Mouse (Mus musculus) midbrain, embryonic 14.5 days (tissue): ENCODE measurements around the gene Ifit3. TPM values are rescaled to one million over a fixed set of nuclear protein-coding genes. Genes with fewer than 3 reads are reported as not detected.
A peak's percentile ranks its signal among the peaks of the same experiment; 100 is the strongest.

Source experiments
- ATAC-seq: fragments of 200-750 bp; cut with Nextera tagmentation; 2 replicates; pipeline ENCODE4 v1.8.0; 2017; ENCODE audit warnings: moderate number of reproducible peaks, moderate library complexity; ENCODE audit not compliant: low FRiP score, low TSS enrichment
- DNase-seq: peaks from one replicate; pipeline ENCODE4 v3.0.0-alpha.2; 2015
- H3K27ac ChIP-seq: fragments of 300-500 bp; sonication (generic); replicated peaks from 2 replicates; pipeline ENCODE4 v1.5.1; 2014; ENCODE audit warnings: mild to moderate bottlenecking, low read depth, low read length, moderate library complexity
- H3K27me3 ChIP-seq: fragments of 300-500 bp; sonication (generic); 2 replicates; pipeline ENCODE4 v1.6.1; 2014; ENCODE audit warnings: low read length, control low read depth, mixed read lengths; ENCODE audit not compliant: control insufficient read depth, insufficient read depth
- H3K36me3 ChIP-seq: fragments of 300-500 bp; sonication (generic); 2 replicates; pipeline ENCODE4 v1.6.1; 2014; ENCODE audit warnings: low read length, control low read depth; ENCODE audit not compliant: control insufficient read depth, insufficient read depth
- H3K4me1 ChIP-seq: fragments of 300-500 bp; sonication (generic); 2 replicates; pipeline ENCODE4 v1.6.1; 2014; ENCODE audit warnings: mild to moderate bottlenecking, antibody characterized with exemption, low read length, control low read depth; ENCODE audit not compliant: control insufficient read depth, insufficient read depth
- H3K4me2 ChIP-seq: fragments of 300-500 bp; sonication (generic); 2 replicates; pipeline ENCODE4 v1.6.1; 2014; ENCODE audit warnings: mild to moderate bottlenecking, low read length, moderate library complexity
- H3K4me3 ChIP-seq: fragments of 300-500 bp; sonication (generic); replicated peaks from 2 replicates; pipeline ENCODE4 v1.5.1; 2014; ENCODE audit warnings: low read depth, low read length
- H3K9ac ChIP-seq: fragments of 300-500 bp; sonication (generic); replicated peaks from 2 replicates; pipeline ENCODE4 v1.6.1; 2014; ENCODE audit warnings: mild to moderate bottlenecking, low read length, moderate library complexity
- H3K9me3 ChIP-seq: fragments of 300-500 bp; sonication (generic); 2 replicates; pipeline ENCODE4 v1.6.1; 2016; ENCODE audit warnings: low read length, control low read depth, mixed read lengths; ENCODE audit not compliant: control insufficient read depth
- WGBS: fragments of 180-500 bp; shearing (Covaris S2); extraction: QIAGEN DNeasy Blood & Tissue Kit; methylation state at CpG from one replicate; pipeline ENCODE4 v1.1.7; 2014; 5-methylcytosine and 5-hydroxymethylcytosine counted together
- polyA plus RNA-seq: library from polyadenylated mRNA; unstranded; fragments of >200 nt; fragmentation: Nextera tagmentation; extraction: Ambion mirVana; gene quantifications from 2 replicates; pipeline ENCODE4 v1.2.1, GENCODE M21; 2014

The Ifit3 gene
- polyA plus RNA-seq, 1 experiment from 2014 or later: 8.8 TPM

DNA sequence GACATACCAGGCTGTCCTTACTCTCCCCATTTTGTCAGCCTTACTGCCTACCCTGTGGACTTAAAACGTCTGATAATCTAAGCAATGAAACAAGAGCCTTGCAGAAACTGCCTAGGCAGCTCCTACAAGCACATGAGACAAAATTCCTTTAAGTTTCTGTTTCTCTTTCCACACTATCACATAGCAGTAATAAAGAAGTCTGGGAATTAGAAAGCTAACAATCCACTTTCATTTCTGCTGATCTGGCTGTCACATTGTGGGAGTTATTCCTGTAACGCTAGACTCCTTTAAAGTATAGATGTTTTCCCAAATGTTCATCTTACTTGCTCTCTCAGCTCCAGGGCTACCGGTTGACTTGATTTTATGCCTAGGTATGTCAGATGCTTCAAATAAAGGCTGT is 29.8 kb upstream of the Ifit3 start:
- Histone ChIP-seq H3K36me3 (no peaks in the 10 kb centered on the region), H3K4me3 (no peak overlapping the region), H3K4me1 (0 out of 2 replicates have a peak, but pooled peaks cover 3% of the 10 kb centered on the region), H3K9ac (no peak overlapping the region), H3K27ac (no peak overlapping the region), H3K4me2 (no peak overlapping the region), H3K27me3 (no peaks in the 10 kb centered on the region), H3K9me3 (no peaks in the 10 kb centered on the region)
- 76% methylated on average over 3 of the region's 3 CpGs for WGBS
- ATAC-seq (no peak), DNase-seq (no peak)

DNA sequence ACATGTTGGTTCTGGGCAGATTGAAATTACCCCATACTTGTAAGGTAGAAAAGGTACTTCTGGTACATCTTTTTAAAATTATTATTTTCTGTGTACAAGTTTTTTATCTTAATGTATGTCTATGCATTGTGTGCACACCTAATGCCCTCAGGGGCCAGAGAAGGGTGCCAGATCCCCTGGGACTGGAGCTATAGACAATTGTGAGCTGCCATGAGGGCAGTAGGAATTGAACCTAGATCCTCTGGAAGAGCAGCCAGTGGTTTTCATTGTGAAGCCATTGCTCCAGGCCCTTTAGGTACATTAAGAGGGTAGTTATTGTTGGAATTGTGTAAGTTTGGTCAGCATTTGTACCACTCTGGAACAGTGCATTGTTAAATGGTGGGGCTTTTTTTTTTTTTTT is 29.3 kb upstream of the Ifit3 start:
- Histone ChIP-seq H3K27ac (no peak overlapping the region), H3K36me3 (no peaks in the 10 kb centered on the region), H3K27me3 (no peaks in the 10 kb centered on the region), H3K4me2 (no peak overlapping the region), H3K9me3 (no peaks in the 10 kb centered on the region), H3K4me3 (no peak overlapping the region), H3K9ac (no peak overlapping the region), H3K4me1 (0 out of 2 replicates have a peak, but pooled peaks cover 3% of the 10 kb centered on the region)
- no peak for DNase-seq
- ATAC-seq: no peak

DNA sequence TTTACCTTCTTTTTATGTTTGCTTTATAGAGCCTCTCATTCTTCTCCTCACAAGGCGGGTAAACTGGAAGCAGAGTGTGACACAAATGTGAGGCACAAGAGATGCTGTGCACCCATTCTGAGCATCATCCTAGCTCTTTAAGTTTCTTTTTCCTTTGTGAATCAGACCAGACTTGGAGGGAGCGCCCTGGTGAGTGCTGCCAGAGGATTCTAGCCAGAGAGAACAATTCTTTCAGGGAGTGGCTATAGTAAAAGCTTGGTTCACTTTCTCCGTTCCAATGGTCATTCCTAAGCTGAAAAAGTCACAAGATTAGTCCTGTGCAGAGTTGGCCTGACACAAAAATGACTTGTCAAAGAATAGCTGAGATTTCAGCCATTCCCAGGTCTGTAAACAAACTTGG is 26.7 kb upstream of the Ifit3 start:
- no peaks in the 10 kb centered on the region for H3K4me1 ChIP-seq
- no peaks in the 10 kb centered on the region for H3K9me3 ChIP-seq
- H3K4me2 ChIP-seq: no peak overlapping the region
- no peak overlapping the region for H3K4me3 ChIP-seq
- H3K36me3 ChIP-seq: no peaks in the 10 kb centered on the region
- no peaks in the 10 kb centered on the region for H3K27me3 ChIP-seq
- H3K27ac ChIP-seq: no peak overlapping the region
- DNase-seq: no peak
- H3K9ac ChIP-seq: no peak overlapping the region
- no peak for ATAC-seq
- 76% methylated on average over 3 of the region's 3 CpGs for WGBS

DNA sequence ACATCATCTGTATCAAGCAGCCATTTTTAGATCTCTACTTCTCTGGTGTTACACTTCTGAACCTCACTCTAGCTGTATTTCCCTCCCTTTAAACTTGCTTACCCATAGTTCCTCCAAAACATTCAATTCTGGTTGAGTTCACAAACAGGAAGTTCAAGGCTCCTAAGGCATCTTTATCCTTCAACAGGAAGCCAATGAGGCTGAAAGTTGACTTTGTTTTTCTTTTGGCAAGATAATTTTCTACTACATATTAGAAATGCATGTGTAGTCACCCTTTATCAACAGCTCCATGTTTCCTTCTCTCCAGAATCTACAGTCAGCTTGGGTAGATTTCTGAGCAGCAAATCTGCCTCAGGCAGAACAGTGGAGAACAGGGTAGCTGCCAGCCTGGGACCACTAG is 20.8 kb upstream of the Ifit3 start:
- Histone ChIP-seq H3K27ac (no peak overlapping the region), H3K36me3 (no peaks in the 10 kb centered on the region), H3K9ac (no peak overlapping the region), H3K27me3 (no peaks in the 10 kb centered on the region), H3K9me3 (no peaks in the 10 kb centered on the region), H3K4me3 (no peak overlapping the region), H3K4me1 (no peaks in the 10 kb centered on the region), H3K4me2 (no peak overlapping the region)
- no peak for ATAC-seq
- no peak for DNase-seq

DNA sequence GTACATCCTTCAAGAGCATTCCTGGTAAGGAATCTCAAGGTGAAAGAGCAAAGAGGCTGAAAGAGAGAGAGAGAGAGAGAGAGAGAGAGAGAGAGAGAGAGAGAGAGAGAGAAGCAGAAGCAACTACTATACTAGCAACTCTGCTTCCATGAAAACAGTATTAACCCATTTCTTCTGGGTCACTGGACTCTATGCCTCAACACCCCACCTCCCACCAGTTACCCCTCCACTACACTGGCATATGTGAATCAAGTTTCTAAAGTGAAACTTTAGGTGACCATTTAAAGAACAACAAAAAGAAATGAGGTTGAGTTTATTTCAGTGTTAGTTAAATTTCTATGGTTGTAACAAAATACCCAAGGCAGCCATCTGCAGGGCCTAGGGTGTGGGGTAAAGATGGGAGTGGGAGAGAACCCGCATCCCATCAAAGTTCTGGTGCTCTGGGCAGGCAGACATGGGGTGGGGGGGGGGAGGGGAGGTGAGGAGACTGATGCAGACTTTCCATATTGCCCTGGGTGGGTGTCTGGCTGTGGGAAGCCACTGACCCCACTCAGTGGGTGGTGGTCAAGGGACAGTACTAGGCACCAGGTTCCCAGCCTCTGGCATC is 17.1 kb upstream of the Ifit3 start:
- Histone ChIP-seq H3K4me3 (no peak overlapping the region), H3K4me2 (no peak overlapping the region), H3K36me3 (no peaks in the 10 kb centered on the region), H3K9me3 (no peaks in the 10 kb centered on the region), H3K4me1 (no peaks in the 10 kb centered on the region), H3K27me3 (no peaks in the 10 kb centered on the region), H3K27ac (no peak overlapping the region), H3K9ac (no peak overlapping the region)
- ATAC-seq (no peak), DNase-seq (no peak)
- 90% methylated on average over 1 of the region's 1 CpGs for WGBS

DNA sequence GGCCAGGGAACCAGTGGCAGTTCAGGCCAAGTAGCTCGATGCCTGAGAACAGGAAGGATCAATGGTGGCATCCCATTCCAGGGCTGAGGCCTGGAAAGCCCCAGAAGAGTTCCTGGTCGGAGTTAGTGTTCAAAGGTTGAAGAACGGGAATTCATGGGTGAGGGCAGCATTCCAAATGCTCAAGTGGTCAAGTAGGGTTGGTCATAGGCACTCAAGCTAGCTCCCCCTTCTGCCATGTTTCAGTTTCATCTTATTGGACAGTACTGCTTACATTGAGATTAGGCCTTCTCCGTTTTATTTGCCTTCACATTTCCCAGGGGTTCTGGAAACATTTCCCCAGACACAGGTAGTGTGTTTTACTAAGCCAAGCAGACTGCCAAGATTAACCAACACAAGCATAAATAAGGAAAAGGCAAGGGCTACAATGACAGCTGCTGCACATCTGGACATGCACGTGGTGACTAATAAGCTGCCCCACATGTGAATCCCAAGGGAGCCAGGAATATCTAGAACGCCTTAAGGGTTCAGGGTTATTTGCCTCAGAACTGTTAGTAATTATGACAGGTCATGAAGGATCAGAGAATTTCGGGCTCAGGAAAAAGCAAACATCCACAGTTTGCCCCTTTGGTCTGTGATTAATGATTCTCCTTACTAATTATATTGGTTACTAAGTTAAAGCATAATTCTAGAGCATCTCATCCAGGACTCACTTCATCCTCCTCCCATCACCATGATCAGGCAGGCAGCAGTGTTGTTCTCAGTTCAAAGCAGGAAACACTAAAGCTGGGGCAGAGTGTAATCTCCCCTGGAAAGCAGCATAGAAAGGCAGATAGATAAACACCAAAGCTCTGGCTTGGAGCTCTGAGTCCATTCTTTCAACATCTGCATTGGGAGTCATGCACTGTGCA is 14.1 kb upstream of the Ifit3 start:
- no peaks in the 10 kb centered on the region for H3K36me3 ChIP-seq
- H3K27me3 ChIP-seq: no peaks in the 10 kb centered on the region
- H3K4me2 ChIP-seq: no peak overlapping the region
- DNase-seq (no peak), ATAC-seq (no peak)
- H3K9ac ChIP-seq: no peak overlapping the region
- 80% methylated on average over 7 of the region's 7 CpGs for WGBS
- H3K27ac ChIP-seq: no peak overlapping the region
- H3K9me3 ChIP-seq: no peaks in the 10 kb centered on the region
- H3K4me1 ChIP-seq: no peaks in the 10 kb centered on the region
- no peak overlapping the region for H3K4me3 ChIP-seq

DNA sequence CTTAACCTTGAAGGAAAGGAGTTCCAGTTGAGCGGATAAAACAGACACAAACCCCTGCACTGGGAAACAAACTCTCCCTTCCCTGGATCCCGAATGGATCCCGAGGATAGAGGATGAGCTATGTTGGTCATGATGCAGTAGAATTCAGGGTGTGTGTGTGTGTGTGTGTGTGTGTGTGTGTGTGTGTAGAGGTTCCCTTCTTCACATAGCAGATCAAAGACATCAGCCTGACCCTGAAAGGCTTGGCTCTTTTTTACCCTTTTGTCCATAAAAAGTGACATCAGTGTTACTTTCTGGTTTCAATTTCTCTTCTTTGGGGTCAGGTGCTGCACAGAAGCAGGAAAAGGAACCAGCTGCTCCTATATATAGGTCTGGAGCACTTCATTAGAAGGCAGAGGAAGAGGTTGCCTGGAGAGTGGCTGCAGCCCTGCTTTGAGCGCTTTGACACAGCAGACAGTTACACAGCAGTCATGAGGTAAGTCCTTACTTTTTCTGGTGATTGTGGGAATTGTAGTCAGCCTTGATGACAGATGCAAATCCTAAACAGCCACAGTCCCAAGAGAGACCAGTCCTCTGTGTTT is 13.3 kb upstream of the Ifit3 start:
- no peak overlapping the region for H3K27ac ChIP-seq
- no peaks in the 10 kb centered on the region for H3K36me3 ChIP-seq
- H3K4me2 ChIP-seq: no peak overlapping the region
- H3K27me3 ChIP-seq: no peaks in the 10 kb centered on the region
- ATAC-seq (no peak), DNase-seq (no peak)
- H3K4me3 ChIP-seq: no peak overlapping the region
- H3K4me1 ChIP-seq: no peaks in the 10 kb centered on the region
- WGBS: 60% methylated on average over 4 of the region's 4 CpGs
- H3K9ac ChIP-seq: no peak overlapping the region
- no peaks in the 10 kb centered on the region for H3K9me3 ChIP-seq

DNA sequence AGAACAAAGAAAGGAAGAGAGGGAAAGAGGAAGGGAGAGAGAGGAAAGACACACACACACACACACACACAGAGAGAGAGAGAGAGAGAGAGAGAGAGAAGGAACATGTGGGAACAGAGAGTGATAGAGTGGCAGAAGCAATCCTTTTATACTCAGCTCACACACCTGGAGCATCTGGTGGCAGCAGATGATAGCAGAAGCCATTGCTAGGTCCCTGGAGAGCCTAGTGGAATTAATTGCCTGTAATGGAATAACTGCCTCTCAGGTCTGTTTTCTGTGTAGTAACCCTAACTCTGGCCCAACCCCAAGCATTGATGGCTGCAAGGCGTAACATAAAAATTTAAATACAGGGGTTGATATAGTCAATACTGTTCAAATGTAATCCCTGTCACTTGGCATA is 12.3 kb upstream of the Ifit3 start:
- DNase-seq (peak; percentile 29), ATAC-seq (no peak)
- H3K4me3 ChIP-seq: no peak overlapping the region
- no peak overlapping the region for H3K27ac ChIP-seq
- no peaks in the 10 kb centered on the region for H3K9me3 ChIP-seq
- no peak overlapping the region for H3K4me2 ChIP-seq
- no peaks in the 10 kb centered on the region for H3K27me3 ChIP-seq
- 80% methylated on average over 1 of the region's 1 CpGs for WGBS
- no peak overlapping the region for H3K9ac ChIP-seq
- no peaks in the 10 kb centered on the region for H3K4me1 ChIP-seq
- H3K36me3 ChIP-seq: no peaks in the 10 kb centered on the region

DNA sequence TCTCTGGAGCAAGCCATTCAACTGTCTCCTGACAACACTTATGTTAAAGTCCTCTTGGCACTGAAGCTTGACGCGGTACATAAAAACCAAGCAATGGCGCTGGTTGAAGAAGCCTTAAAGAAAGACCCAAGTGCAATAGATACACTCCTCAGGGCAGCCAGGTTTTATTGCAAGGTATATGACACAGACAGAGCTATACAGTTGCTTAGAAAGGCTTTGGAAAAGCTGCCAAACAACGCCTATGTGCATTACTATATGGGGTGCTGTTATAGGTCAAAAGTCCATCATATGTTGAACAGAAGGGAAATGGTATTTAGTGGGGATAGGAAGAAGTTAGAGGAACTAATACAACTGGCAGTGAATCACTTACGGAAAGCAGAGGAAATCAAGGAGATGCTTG is 9.7 kb upstream of the Ifit3 start:
- no peak for DNase-seq
- H3K4me2 ChIP-seq: no peak overlapping the region
- H3K4me1 ChIP-seq: no peaks in the 10 kb centered on the region
- ATAC-seq: no peak
- H3K9me3 ChIP-seq: no peaks in the 10 kb centered on the region
- H3K27ac ChIP-seq: no peak overlapping the region
- WGBS: 96% methylated on average over 5 of the region's 5 CpGs
- no peaks in the 10 kb centered on the region for H3K36me3 ChIP-seq
- no peak overlapping the region for H3K9ac ChIP-seq
- H3K27me3 ChIP-seq: no peaks in the 10 kb centered on the region
- H3K4me3 ChIP-seq: no peak overlapping the region
